Mouse (Mus musculus) urinary bladder, postnatal 0 days (tissue): ENCODE data around the gene Olfr1383. TPM values are rescaled to one million over a fixed set of nuclear protein-coding genes. Genes with fewer than 3 reads are reported as not detected.

ENCODE experiments used
- polyA plus RNA-seq: library from polyadenylated mRNA; unstranded; fragments of >200 nt; fragmentation: Nextera tagmentation; extraction: Ambion mirVana; gene quantifications from 2 replicates; pipeline ENCODE4 v1.2.1, GENCODE M21; 2015

Olfr1383 gene
- not detected in 2 replicates for polyA plus RNA-seq

GRCm38 (mm10) chr11:49519348-49519747 lies at the start of gene Olfr1383:
Olfr1383 (plus strand) TSS chr11:49519648.

GRCm38 (mm10) chr11:49488770-49489169 lies 30.7 kb upstream of the Olfr1383 start, which contains the start of gene Olfr1385:
Olfr1385 (plus strand) TSS chr11:49489070.

GRCm38 (mm10) chr11:49527947-49528346 lies 8.5 kb downstream of the Olfr1383 start, which contains the start of gene Olfr1382:
Olfr1382 (plus strand) TSS chr11:49528247.

GRCm38 (mm10) chr11:49543149-49543548 lies 23.7 kb downstream of the Olfr1383 start, which contains the start of gene Olfr1381:
Olfr1381 (plus strand) TSS chr11:49543449.

GRCm38 (mm10) chr11:49556578-49556977 lies 37.1 kb downstream of the Olfr1383 start, which contains the start of gene Olfr1380:
Olfr1380 (plus strand) TSS chr11:49556878.

Other genes with a start within 250 kb of the Olfr1383 start
- gene Olfr1393, start 241.3 kb upstream of the Olfr1383 start, polyA plus RNA-seq = not detected in 2 replicates
- gene Olfr1392, start 234.4 kb upstream of the Olfr1383 start, polyA plus RNA-seq = not detected in 2 replicates
- gene Olfr10, start 214.9 kb upstream of the Olfr1383 start, polyA plus RNA-seq = not detected in 2 replicates
- gene Olfr1391, start 196.9 kb upstream of the Olfr1383 start, polyA plus RNA-seq = not detected in 2 replicates
- not detected in 2 replicates for gene Olfr1390, start 184.5 kb upstream of the Olfr1383 start, polyA plus RNA-seq
- gene Olfr1389, start 96.6 kb upstream of the Olfr1383 start, polyA plus RNA-seq = not detected in 2 replicates
- not detected in 2 replicates for gene Olfr1388, start 83.0 kb upstream of the Olfr1383 start, polyA plus RNA-seq
- gene Olfr1387, start 64.3 kb upstream of the Olfr1383 start, polyA plus RNA-seq = not detected in 2 replicates
- gene Olfr1386, start 54.6 kb upstream of the Olfr1383 start, polyA plus RNA-seq = not detected in 2 replicates
- gene Olfr1385, start 30.6 kb upstream of the Olfr1383 start, polyA plus RNA-seq = not detected in 2 replicates
- not detected in 2 replicates for gene Olfr1384, start 12.9 kb upstream of the Olfr1383 start, polyA plus RNA-seq
- not detected in 2 replicates for gene Olfr1382, start 8.6 kb downstream of the Olfr1383 start, polyA plus RNA-seq
- not detected in 2 replicates for gene Olfr1381, start 23.8 kb downstream of the Olfr1383 start, polyA plus RNA-seq
- not detected in 2 replicates for gene Olfr1380, start 37.2 kb downstream of the Olfr1383 start, polyA plus RNA-seq
- gene Flt4, start 89.6 kb downstream of the Olfr1383 start, polyA plus RNA-seq = 1.0 and 1.1 TPM in 2 replicates
- 0.48 TPM in 1 of 2 replicates, not detected in the other for gene Scgb3a1, start 144.0 kb downstream of the Olfr1383 start, polyA plus RNA-seq
- 20.9 and 26.0 TPM in 2 replicates for gene Cnot6, start 193.1 kb downstream of the Olfr1383 start, polyA plus RNA-seq